Mouse (Mus musculus): Measurements from ENCODE around the gene Dek.

GRCm38 (mm10) chr13:47152390-47152789, 46.4 kb upstream of the Dek start:
- TF ChIP-seq GATA1 (IDR thresholded peaks at IDR 0.05; ENCODE audit: low read length) = no peak
- TF ChIP-seq TAL1 (IDR thresholded peaks at IDR 0.05; ENCODE audit: low read length) = no peak
